Mouse (Mus musculus) frontal cortex, adult 2 months (tissue): Measurements from ENCODE around the gene Ror2. TPM values are rescaled to one million over a fixed set of nuclear protein-coding genes. Genes with fewer than 3 reads are reported as not detected.

ENCODE experiments used
- DNase-seq, 2 experiments: peaks; one replicate each; pipeline ENCODE4 v3.0.0; 2022; ENCODE audit warnings: low spot score in 1 of 2; ENCODE audit errors: extremely low spot score in 1 of 2
- polyA plus RNA-seq: library from polyadenylated mRNA; depleted of rRNA; stranded (reverse); fragments of >200 nt; gene quantifications from 2 replicates; pipeline ENCODE4 v1.2.3, GENCODE M21; 2012

Ror2 gene
- polyA plus RNA-seq, 1 experiment = 1.4 TPM

GRCm38 (mm10) chr13:53196690-53197089 lies 89.2 kb downstream of the Ror2 start:
- no peak for DNase-seq

- DNase-seq = no peak
Observed at GRCm38 (mm10) chr13:53195951-53196677, 89.8 kb downstream of the Ror2 start.

- DNase-seq = no peak
Observed at GRCm38 (mm10) chr13:53194306-53194705, 91.6 kb downstream of the Ror2 start.

- no peak for DNase-seq
Observed at GRCm38 (mm10) chr13:53193713-53194112, 92.2 kb downstream of the Ror2 start.

- no peak for DNase-seq
Observed at GRCm38 (mm10) chr13:53192286-53192685, 93.6 kb downstream of the Ror2 start.

GRCm38 (mm10) chr13:53191657-53192056 lies 94.3 kb downstream of the Ror2 start:
- no peak for DNase-seq

- DNase-seq = no peak
Observed at GRCm38 (mm10) chr13:53188935-53189334, 97.0 kb downstream of the Ror2 start.

GRCm38 (mm10) chr13:53184858-53185257 lies 101.1 kb downstream of the Ror2 start:
- no peak for DNase-seq

- DNase-seq = no peak
Observed at GRCm38 (mm10) chr13:53184149-53184548, 101.8 kb downstream of the Ror2 start.

- DNase-seq = no peak
Observed at GRCm38 (mm10) chr13:53183161-53183577, 102.8 kb downstream of the Ror2 start.

GRCm38 (mm10) chr13:53178594-53178993 lies 107.3 kb downstream of the Ror2 start:
- DNase-seq = peak in 1 of 2 experiments; percentile 11

GRCm38 (mm10) chr13:53178171-53178570 lies 107.8 kb downstream of the Ror2 start:
- no peak for DNase-seq

GRCm38 (mm10) chr13:53177424-53177718 lies 108.6 kb downstream of the Ror2 start:
- DNase-seq = no peak

GRCm38 (mm10) chr13:53176695-53177423 lies 109.1 kb downstream of the Ror2 start:
- no peak for DNase-seq

- no peak for DNase-seq
Observed at GRCm38 (mm10) chr13:53175041-53175440, 110.9 kb downstream of the Ror2 start.

GRCm38 (mm10) chr13:53163671-53164070 lies 122.3 kb downstream of the Ror2 start:
- no peak for DNase-seq

GRCm38 (mm10) chr13:53163060-53163459 lies 122.9 kb downstream of the Ror2 start:
- DNase-seq = no peak

GRCm38 (mm10) chr13:53159501-53159900 lies 126.4 kb downstream of the Ror2 start:
- DNase-seq = no peak

GRCm38 (mm10) chr13:53158405-53159005 lies 127.4 kb downstream of the Ror2 start:
- DNase-seq = no peak

- no peak for DNase-seq
Observed at GRCm38 (mm10) chr13:53156911-53157310, 129.0 kb downstream of the Ror2 start.

- no peak for DNase-seq
Observed at GRCm38 (mm10) chr13:53156282-53156681, 129.6 kb downstream of the Ror2 start.

- DNase-seq = no peak
Observed at GRCm38 (mm10) chr13:53145511-53145910, 140.4 kb downstream of the Ror2 start.
